Mouse (Mus musculus) liver, embryonic 14.5 days (tissue): ENCODE measurements around the gene Hs3st3b1.

Experiments used
- CTCF ChIP-seq: IDR thresholded peaks from 2 replicates; pipeline ENCODE4 v1.5.1; 2016; ENCODE audit warnings: antibody characterized with exemption, low read depth, control low read depth
- EP300 ChIP-seq: IDR thresholded peaks from 2 replicates; pipeline ENCODE4 v1.6.1; 2016; ENCODE audit warnings: antibody characterized with exemption, low read depth

GRCm38 (mm10) chr11:63920531-63920930 is 1.6 kb downstream of the Hs3st3b1 start:
- peak; percentile 68 for TF ChIP-seq CTCF
- TF ChIP-seq EP300 = no peak
